Mouse (Mus musculus) left cerebral cortex, adult 8-10 months (tissue): ENCODE data around the gene A630076J17Rik. TPM values are rescaled to one million over a fixed set of nuclear protein-coding genes. Genes with fewer than 3 reads are reported as not detected.

Source experiments
- DNase-seq, 2 experiments: peaks; one replicate each; pipeline ENCODE4 v3.0.0; 2022; ENCODE audit warnings: low spot score in 2 of 2
- total RNA-seq, 4 experiments: library from RNA; stranded (reverse); gene quantifications; 2 replicates each; pipeline ENCODE4 v1.2.4; 2022

Gene A630076J17Rik
- total RNA-seq, 4 experiments from 2014 or later, result not detected

- no peak for DNase-seq
Measured at GRCm38 (mm10) chr3:107275996-107276395, 45.6 kb downstream of the A630076J17Rik start.

- DNase-seq, result no peak
Measured at GRCm38 (mm10) chr3:107276626-107277025, 46.2 kb downstream of the A630076J17Rik start.

DNA sequence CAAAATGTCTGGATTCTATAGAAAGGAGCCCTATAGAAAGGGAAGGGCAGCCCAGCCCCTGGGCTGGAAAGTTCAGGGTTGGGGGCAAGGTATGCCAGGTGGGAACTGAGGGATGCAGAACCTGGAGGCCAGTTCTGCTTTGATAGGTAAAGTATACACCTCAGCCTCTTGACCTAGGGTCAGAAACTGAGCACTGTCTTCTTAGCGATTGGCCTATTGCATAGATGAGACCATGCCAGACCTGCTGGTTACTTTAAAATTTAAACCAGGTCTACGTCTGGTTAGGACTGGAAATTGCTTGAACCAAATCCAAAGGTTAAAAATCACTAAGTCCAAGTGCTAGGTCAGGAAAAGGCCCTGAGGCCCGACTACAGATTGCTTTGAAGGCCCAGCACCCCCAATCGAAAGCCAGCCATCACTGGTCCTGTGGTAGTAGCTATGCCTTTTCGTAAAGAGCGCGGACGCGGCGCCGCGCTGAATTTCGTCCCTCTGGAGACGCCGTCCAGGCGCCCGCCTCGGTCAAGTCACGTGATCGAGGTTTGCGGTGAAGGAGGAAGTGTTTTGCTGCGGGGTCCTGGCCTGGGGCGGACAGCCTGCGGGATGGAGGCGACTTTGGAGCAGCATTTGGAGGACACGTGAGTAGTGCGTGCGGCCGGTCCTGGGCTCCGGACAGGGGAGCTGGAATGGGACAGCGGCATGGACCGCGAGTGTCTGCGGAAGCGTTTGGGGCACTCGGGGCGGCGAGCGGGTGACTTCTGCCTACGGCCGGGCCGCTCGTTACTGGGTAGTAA, 48.3 kb downstream of the A630076J17Rik start, which contains the start of gene Lamtor5:
Lamtor5 (plus strand) TSS at position 380 of the 791 bp plus-strand sequence.
- peak; percentile 90 to 94 for DNase-seq

Other genes with a start within 250 kb of the A630076J17Rik start
- 10 to 100 TPM; 26.9 to 31.1 (median 27.7) TPM for gene Kcna3, start 194.4 kb upstream of the A630076J17Rik start, total RNA-seq
- 100 to 1,000 TPM; 121 to 161 (median 143) TPM for gene Kcna2, start 129.5 kb upstream of the A630076J17Rik start, total RNA-seq
- gene Kcna10, start 47.6 kb upstream of the A630076J17Rik start, total RNA-seq, result under 1 TPM in 3 of 4 experiments, not detected in 1; 0.16 to 0.65 (median 0.61) TPM
- gene Cym, start 8.9 kb upstream of the A630076J17Rik start, total RNA-seq, result under 1 TPM in 1 of 4 experiments, not detected in 3; 0.37 TPM
- under 1 TPM in 1 of 4 experiments, not detected in 3; 0.11 TPM for gene Prok1, start 9.1 kb downstream of the A630076J17Rik start, total RNA-seq
- 10 to 100 TPM; 61.9 to 70.2 (median 63.6) TPM for gene Lamtor5, start 48.2 kb downstream of the A630076J17Rik start, total RNA-seq
- gene Slc16a4, start 60.6 kb downstream of the A630076J17Rik start, total RNA-seq, result 1 to 10 TPM; 1.3 to 1.9 (median 1.7) TPM
- gene Rbm15, start 103.1 kb downstream of the A630076J17Rik start, total RNA-seq, result 10 to 100 TPM; 25.5 to 27.4 (median 26.5) TPM
- gene Kcnc4, start 228.9 kb downstream of the A630076J17Rik start, total RNA-seq, result 10 to 100 TPM; 59.7 to 66.2 (median 61.6) TPM